Mouse (Mus musculus) thymus, adult 2 months (tissue): Measurements from ENCODE around the gene Kif5a.

Experiments used
- CTCF ChIP-seq: fragments of 200-500 bp; IDR thresholded peaks from 2 replicates; pipeline ENCODE4 v1.5.1; 2012; ENCODE audit warnings: mild to moderate bottlenecking, control low read depth, low read length, moderate library complexity, borderline replicate concordance; ENCODE audit not compliant: control insufficient read depth, poor library complexity, insufficient read depth; ENCODE audit errors: extremely low read depth
- POLR2A ChIP-seq: fragments of 200-500 bp; IDR thresholded peaks from 2 replicates; pipeline ENCODE4 v1.6.1; 2012; ENCODE audit warnings: mild to moderate bottlenecking, low read length, control low read depth, moderate library complexity; ENCODE audit not compliant: control insufficient read depth, poor library complexity, insufficient read depth; ENCODE audit errors: extremely low read depth

GRCm38 (mm10) chr10:127216456-127216855 is 46.7 kb downstream of the Kif5a start:
- TF ChIP-seq CTCF = no peak
- TF ChIP-seq POLR2A = no peak
